Mouse (Mus musculus): ENCODE results near the gene Mup8. TPM values are rescaled to one million over a fixed set of nuclear protein-coding genes. Genes with fewer than 3 reads are reported as not detected.
"Not testable (repeated sequence)": the region's sequence is repeated elsewhere in the genome, so short reads cannot be mapped to it uniquely, and the experiment has no call there.

Mup8 gene
- not detected in 2 replicates for polyA plus RNA-seq (2015; fragmentation: Nextera tagmentation; extraction: Ambion mirVana)

- not testable (repeated sequence) for H3K4me1 ChIP-seq (ENCODE audit: insufficient read depth); H3K4me2 ChIP-seq (ENCODE audit: low read depth, low read length); H3K9ac ChIP-seq (replicated peaks); H3K4me3 ChIP-seq (ENCODE audit: low read depth, low read length); H3K27ac ChIP-seq (ENCODE audit: low read depth); H3K36me3 ChIP-seq (replicated peaks; ENCODE audit: insufficient read depth, low read length); DNase-seq; ATAC-seq; H3K9me3 ChIP-seq (ENCODE audit: low read length); H3K27me3 ChIP-seq (ENCODE audit: insufficient read depth, low read length)
- 69% methylated on average over 3 of the region's 3 CpGs for WGBS (ENCODE audit: insufficient replicate concordance)
Observed at GRCm38 (mm10) chr4:60222499-60222898, at the start of gene Mup8. Mup8 (minus strand) TSS chr4:60222599.

- H3K4me1 ChIP-seq (ENCODE audit: insufficient read depth); H3K4me3 ChIP-seq (ENCODE audit: low read depth, low read length); ATAC-seq; DNase-seq; H3K4me2 ChIP-seq (ENCODE audit: low read depth, low read length); H3K36me3 ChIP-seq (replicated peaks; ENCODE audit: insufficient read depth, low read length); H3K9me3 ChIP-seq (ENCODE audit: low read length); H3K27me3 ChIP-seq (ENCODE audit: insufficient read depth, low read length); H3K27ac ChIP-seq (ENCODE audit: low read depth); H3K9ac ChIP-seq (replicated peaks): not testable (repeated sequence)
- 76% methylated on average over 11 of the region's 11 CpGs for WGBS (ENCODE audit: insufficient replicate concordance)
Observed at GRCm38 (mm10) chr4:60265977-60266770, 43.8 kb upstream of the Mup8 start.

- not testable (repeated sequence) for H3K4me2 ChIP-seq (ENCODE audit: low read depth, low read length); H3K27ac ChIP-seq (ENCODE audit: low read depth); H3K9ac ChIP-seq (replicated peaks); ATAC-seq; H3K27me3 ChIP-seq (ENCODE audit: insufficient read depth, low read length); H3K9me3 ChIP-seq (ENCODE audit: low read length); DNase-seq; H3K4me1 ChIP-seq (ENCODE audit: insufficient read depth); H3K4me3 ChIP-seq (ENCODE audit: low read depth, low read length); H3K36me3 ChIP-seq (replicated peaks; ENCODE audit: insufficient read depth, low read length)
- WGBS (ENCODE audit: insufficient replicate concordance): 87% methylated on average over 3 of the region's 4 CpGs
Observed at GRCm38 (mm10) chr4:60262706-60263105, 40.3 kb upstream of the Mup8 start.

Other genes starting within 250 kb of the Mup8 start
- not detected in 2 replicates for gene Mup7, start 152.1 kb downstream of the Mup8 start, polyA plus RNA-seq (2015; fragmentation: Nextera tagmentation; extraction: Ambion mirVana)
- not detected in 2 replicates for gene Mup2, start 68.3 kb downstream of the Mup8 start, polyA plus RNA-seq (2015; fragmentation: Nextera tagmentation; extraction: Ambion mirVana)
- not detected in 2 replicates for gene Mup9, start 199.4 kb upstream of the Mup8 start, polyA plus RNA-seq (2015; fragmentation: Nextera tagmentation; extraction: Ambion mirVana)